Mouse (Mus musculus) B cell, adult 62 days (primary cell): ENCODE data around the gene Ccdc150. TPM values are rescaled to one million over a fixed set of nuclear protein-coding genes. Genes with fewer than 3 reads are reported as not detected.

Experiments
- total RNA-seq: library from RNA; stranded (reverse); gene quantifications from 4 replicates; pipeline ENCODE4 v1.2.4, GENCODE M21; 2023

The Ccdc150 gene
- total RNA-seq = 0.18 to 0.51 TPM (median 0.20 TPM) in 3 of 4 replicates, not detected in the other

DNA sequence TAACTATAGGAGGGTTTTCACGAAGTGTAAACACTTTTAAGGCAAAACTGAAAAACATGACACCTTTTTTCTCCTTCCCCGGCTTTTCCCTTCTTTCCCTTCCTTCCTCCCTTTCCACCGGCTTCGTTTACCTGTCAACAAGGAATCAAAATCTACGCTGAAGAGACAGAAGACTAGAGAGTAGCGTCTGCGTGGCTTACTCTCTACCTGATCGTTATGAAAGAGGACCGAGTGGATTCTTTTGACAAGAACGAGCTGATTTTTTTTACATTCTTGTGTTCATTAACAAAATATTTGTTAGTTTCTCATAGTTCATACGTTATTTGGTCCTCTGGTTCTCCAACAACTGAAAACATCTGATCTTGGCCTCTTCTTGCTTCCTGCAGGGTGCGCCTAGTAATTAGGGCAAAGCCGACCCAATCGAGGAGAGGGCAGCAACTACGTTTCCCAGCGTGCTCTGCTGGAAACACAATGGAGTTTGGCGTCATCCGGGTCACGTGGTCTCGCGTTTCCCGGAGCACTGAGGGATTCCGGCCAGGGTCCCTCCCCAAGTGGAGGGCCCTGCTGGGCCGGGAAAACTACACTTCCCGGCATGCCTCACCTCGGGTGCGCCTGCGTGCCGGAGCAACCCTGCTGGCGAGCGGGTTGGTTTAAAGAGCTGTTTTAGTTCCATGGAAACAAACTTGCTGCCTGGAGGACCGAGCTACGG is at the start of gene Ccdc150:
Gene Ccdc150 (plus strand): TSS at position 526 of the 709 bp plus-strand sequence.

Other genes with a start within 250 kb of the Ccdc150 start
- gene Hecw2, start 55.5 kb upstream of the Ccdc150 start, total RNA-seq = 0.06 to 1.3 TPM (median 0.12 TPM) in 3 of 4 replicates, not detected in the other
- 18.0 to 22.2 TPM (median 20.5 TPM) in 4 replicates for gene Gtf3c3, start 188.3 kb downstream of the Ccdc150 start, total RNA-seq